In the genomic region with DNA sequence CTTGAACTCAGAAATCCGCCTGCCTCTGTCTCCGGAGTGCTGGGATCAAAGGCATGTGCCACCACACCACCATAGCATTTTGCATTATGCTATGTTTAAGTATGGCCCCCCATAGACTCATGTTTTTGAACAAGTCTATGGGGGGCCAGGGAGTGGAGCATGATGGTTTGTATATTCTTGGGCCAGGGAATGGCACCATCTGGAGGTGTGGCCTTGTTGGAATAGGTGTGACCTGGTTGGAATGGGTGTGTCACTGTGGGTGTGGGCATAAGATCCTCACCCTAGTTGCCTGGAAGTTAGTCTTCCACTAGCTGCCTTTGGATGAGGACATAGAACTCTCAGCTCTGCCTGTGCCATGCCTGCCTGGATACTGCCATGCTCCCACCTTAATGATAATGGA, we compare ENCODE assay signal across 8 mouse cellular contexts. TPM values are rescaled to one million over a fixed set of nuclear protein-coding genes. Genes with fewer than 3 reads are reported as not detected.
DNase-seq lines count a peak whose midpoint lies in the region; ATAC-seq and TF ChIP-seq lines count a peak whose summit lies in the region.
"Not testable (repeated sequence)": the region's sequence is repeated elsewhere in the genome, so short reads cannot be mapped to it uniquely, and the experiment has no call there.

TSS of gene Sod2 (plus strand) at position 301 of the 400 bp plus-strand sequence.

- not testable (repeated sequence) for ATAC-seq in granulocyte monocyte progenitor cell, adult 5-6 weeks (replicated peaks; ENCODE audit: poor library complexity, severe bottlenecking); hindbrain, embryonic 11.5 days (ENCODE audit: low FRiP score); liver, embryonic 11.5 days (replicated peaks; ENCODE audit: low FRiP score); midbrain, embryonic 13.5 days

- not testable (repeated sequence) for H3K9me3 ChIP-seq in hindbrain, embryonic 11.5 days (ENCODE audit: control insufficient read depth, low read length); liver, embryonic 11.5 days (ENCODE audit: control insufficient read depth, low read length); midbrain, embryonic 13.5 days

- 94% methylated on average over 2 of the region's 2 CpGs for WGBS in hindbrain, embryonic 11.5 days
- 85% methylated on average over 2 of the region's 2 CpGs for WGBS in liver, embryonic 11.5 days
- 84% methylated on average over 2 of the region's 2 CpGs for WGBS in midbrain, embryonic 13.5 days

- not testable (repeated sequence) for H3K27me3 ChIP-seq in hindbrain, embryonic 11.5 days (ENCODE audit: control insufficient read depth, insufficient read depth, low read length); liver, embryonic 11.5 days (replicated peaks; ENCODE audit: control insufficient read depth, insufficient read depth, low read length); midbrain, embryonic 13.5 days; testis, adult 2 months (ENCODE audit: control insufficient read depth, insufficient read depth, low read length)

- peak within 1 kb of the TSS; percentile 31; the same call in 1 of the 2 replicates for H3K27ac ChIP-seq in embryonic fibroblast, embryonic 13.5 days (ENCODE audit: insufficient read depth, low read length)
- peak within 1 kb of the TSS; percentile 83 for H3K27ac ChIP-seq in hindbrain, embryonic 11.5 days (ENCODE audit: low read depth, low read length)
- H3K27ac ChIP-seq in liver, embryonic 11.5 days (ENCODE audit: low read depth, low read length) = peak within 1 kb of the TSS; percentile 88; the same call in 1 of the 2 replicates
- H3K27ac ChIP-seq in midbrain, embryonic 13.5 days = peak within 1 kb of the TSS; percentile 92
- H3K27ac ChIP-seq in testis, adult 2 months (ENCODE audit: control insufficient read depth, insufficient read depth, low read depth, low read length) = peak within 1 kb of the TSS; percentile 79

- peak within 1 kb of the TSS; percentile 25; the same call in 1 of the 2 replicates for H3K4me3 ChIP-seq in embryonic fibroblast, embryonic 13.5 days (ENCODE audit: insufficient read depth, low read length)
- peak within 1 kb of the TSS; percentile 88 for H3K4me3 ChIP-seq in hindbrain, embryonic 11.5 days (ENCODE audit: low read depth, low read length)
- peak within 1 kb of the TSS; percentile 91 for H3K4me3 ChIP-seq in liver, embryonic 11.5 days (ENCODE audit: low read depth, low read length)
- H3K4me3 ChIP-seq in midbrain, embryonic 13.5 days (replicated peaks) = peak within 1 kb of the TSS; percentile 65
- peak within 1 kb of the TSS; percentile 88 for H3K4me3 ChIP-seq in testis, adult 2 months (ENCODE audit: control insufficient read depth, low read depth, low read length)

- TF ChIP-seq POLR2A in embryonic fibroblast, embryonic 13.5 days (IDR thresholded peaks at IDR 0.05; ENCODE audit: low read depth, low read length); testis, adult 2 months (IDR thresholded peaks at IDR 0.05; ENCODE audit: control insufficient read depth, low read depth, low read length): not testable (repeated sequence)

- peak within 1 kb of the TSS; percentile 52 for H3K9ac ChIP-seq in hindbrain, embryonic 11.5 days (ENCODE audit: low read depth, low read length)
- not testable (repeated sequence) for H3K9ac ChIP-seq in liver, embryonic 11.5 days (ENCODE audit: low read depth, low read length)
- peak within 1 kb of the TSS; percentile 77 for H3K9ac ChIP-seq in midbrain, embryonic 13.5 days (replicated peaks)

- DNase-seq in adrenal gland, adult 2 months; hindbrain, embryonic 11.5 days (ENCODE audit: low spot score); layer of hippocampus, adult 8-10 months (ENCODE audit: low spot score in 2 of 2); liver, embryonic 11.5 days (ENCODE audit: low spot score): not testable (repeated sequence)

- not testable (repeated sequence) for H3K36me3 ChIP-seq in hindbrain, embryonic 11.5 days (ENCODE audit: control insufficient read depth, insufficient read depth, low read length); liver, embryonic 11.5 days (ENCODE audit: control insufficient read depth, insufficient read depth, low read length); midbrain, embryonic 13.5 days; testis, adult 2 months (ENCODE audit: control insufficient read depth, insufficient read depth, low read length)

- not testable (repeated sequence) for TF ChIP-seq CTCF in embryonic fibroblast, embryonic 13.5 days (IDR thresholded peaks at IDR 0.05; ENCODE audit: borderline replicate concordance, insufficient read depth, low read length); testis, adult 2 months (IDR thresholded peaks at IDR 0.05; ENCODE audit: control insufficient read depth, insufficient read depth, insufficient replicate concordance, low read depth, low read length)

- H3K4me2 ChIP-seq in hindbrain, embryonic 11.5 days (replicated peaks; ENCODE audit: low read depth, low read length) = peak within 1 kb of the TSS; percentile 67
- peak within 1 kb of the TSS; percentile 91 for H3K4me2 ChIP-seq in liver, embryonic 11.5 days
- peak within 1 kb of the TSS; percentile 74 for H3K4me2 ChIP-seq in midbrain, embryonic 13.5 days (replicated peaks)

- H3K4me1 ChIP-seq in embryonic fibroblast, embryonic 13.5 days (ENCODE audit: control insufficient read depth, insufficient read depth, low read length); hindbrain, embryonic 11.5 days (replicated peaks; ENCODE audit: control insufficient read depth, insufficient read depth, low read length); liver, embryonic 11.5 days (replicated peaks; ENCODE audit: control insufficient read depth, insufficient read depth, low read length); testis, adult 2 months (ENCODE audit: control insufficient read depth, insufficient read depth, low read length): not testable (repeated sequence)
- H3K4me1 ChIP-seq in midbrain, embryonic 13.5 days (replicated peaks) = peaks cover 17% of the 10 kb centered on the region

RNA-seq across cellular contexts. Expression of gene Sod2, which starts in this region (rescaled TPM):
- 100 to 1,000 TPM; 464 to 485 TPM for total RNA-seq in adrenal gland, adult 2 months (2021)
- 1,090 and 1,205 TPM in 2 replicates for polyA plus RNA-seq in adrenal gland, adult 2 months (2012; rRNA removed)
- polyA plus RNA-seq in embryonic fibroblast, embryonic 13.5 days (2011; ENCODE audit: insufficient read length, low read depth, missing spikeins) = 52.9 and 53.8 TPM in 2 replicates
- 53.7 and 64.0 TPM in 2 replicates for total RNA-seq in granulocyte monocyte progenitor cell, adult 5-6 weeks (2014; fragmentation: Nextera tagmentation)
- total RNA-seq in granulocyte monocyte progenitor cell, adult 5-6 weeks (2017) = 79.6 and 99.7 TPM in 2 replicates
- polyA plus RNA-seq in hindbrain, embryonic 11.5 days (2014; fragmentation: Nextera tagmentation; extraction: Ambion mirVana) = 120 and 127 TPM in 2 replicates
- total RNA-seq in layer of hippocampus, adult 8-10 months (2022) = 100 to 1,000 TPM; 219 to 252 (median 242) TPM
- polyA plus RNA-seq in liver, embryonic 11.5 days (2014; fragmentation: Nextera tagmentation; extraction: Ambion mirVana) = 193 and 213 TPM in 2 replicates
- 105 and 112 TPM in 2 replicates for polyA plus RNA-seq in midbrain, embryonic 13.5 days (2015; fragmentation: Nextera tagmentation; extraction: Ambion mirVana)
- 211 and 262 TPM in 2 replicates for polyA plus RNA-seq in testis, adult 2 months (2012; rRNA removed)

Comparison
In these comparisons a context has a peak if more than half of its experiments do, and no peak if none do; other contexts are left out.
1. H3K27ac ChIP-seq: peak in every context shown above with its lines; median percentile 92 in midbrain, embryonic 13.5 days; 88 in liver, embryonic 11.5 days; 83 in hindbrain, embryonic 11.5 days; 79 in testis, adult 2 months; 31 in embryonic fibroblast, embryonic 13.5 days.
2. H3K4me3 ChIP-seq: peak in every context shown above with its lines; median percentile 91 in liver, embryonic 11.5 days; 88 in hindbrain, embryonic 11.5 days; 88 in testis, adult 2 months; 65 in midbrain, embryonic 13.5 days; 25 in embryonic fibroblast, embryonic 13.5 days.